In genomic region chr2:57102856-57103844, GRCm38 (mm10) we compare ENCODE assay signal across 9 mouse cellular contexts. TPM values are rescaled to one million over a fixed set of nuclear protein-coding genes. Genes with fewer than 3 reads are reported as not detected.
DNase-seq lines count a peak whose midpoint lies in the region; ATAC-seq and TF ChIP-seq lines count a peak whose summit lies in the region.
"Had no signal": no experiment of that assay in that cellular context is flagged by ENCODE, and none has a peak within 500 bp of the region (broad histone marks: within the 10 kb centered on the region; RNA-seq: fewer than 3 reads in every experiment).

No protein-coding gene starts in this region.

- TF ChIP-seq POLR2A in embryonic fibroblast, embryonic 13.5 days (IDR thresholded peaks at IDR 0.05; ENCODE audit: low read depth, low read length): no peak

- H3K9ac ChIP-seq in limb, embryonic 12.5 days (replicated peaks): no peak overlapping the region
- no peak overlapping the region for H3K9ac ChIP-seq in neural tube, embryonic 15.5 days (replicated peaks)

- peaks cover 5% of the 10 kb centered on the region for H3K4me1 ChIP-seq in embryonic fibroblast, embryonic 13.5 days (ENCODE audit: control insufficient read depth, insufficient read depth, low read length)
- peaks cover 16% of the 10 kb centered on the region for H3K4me1 ChIP-seq in limb, embryonic 12.5 days (replicated peaks)
- H3K4me1 ChIP-seq in neural tube, embryonic 15.5 days: peaks cover 19% of the 10 kb centered on the region

- H3K36me3 ChIP-seq in limb, embryonic 12.5 days: peaks cover 2% of the 10 kb centered on the region; the same call in 1 of the 2 replicates
- no peaks in the 10 kb centered on the region for H3K36me3 ChIP-seq in neural tube, embryonic 15.5 days

- H3K4me2 ChIP-seq in limb, embryonic 12.5 days: peak overlapping the region; percentile 83
- H3K4me2 ChIP-seq in neural tube, embryonic 15.5 days: peak overlapping the region; percentile 60

- TF ChIP-seq CTCF in layer of hippocampus, adult 2 months (conservative IDR thresholded peaks at IDR 0.05): no peak
- TF ChIP-seq CTCF in embryonic fibroblast, embryonic 13.5 days (IDR thresholded peaks at IDR 0.05; ENCODE audit: borderline replicate concordance, insufficient read depth, low read length): no peak

- H3K27me3 ChIP-seq in limb, embryonic 12.5 days: peaks cover 78% of the 10 kb centered on the region
- H3K27me3 ChIP-seq in neural tube, embryonic 15.5 days (replicated peaks): peaks cover 83% of the 10 kb centered on the region

- peak overlapping the region; percentile 53 for H3K4me3 ChIP-seq in layer of hippocampus, adult 2 months
- H3K4me3 ChIP-seq in embryonic fibroblast, embryonic 13.5 days (ENCODE audit: insufficient read depth, low read length): peak overlapping the region; percentile 37
- peak overlapping the region; percentile 44 for H3K4me3 ChIP-seq in limb, embryonic 12.5 days (replicated peaks)
- H3K4me3 ChIP-seq in neural tube, embryonic 15.5 days (replicated peaks): peak overlapping the region; percentile 31

- no peak for ATAC-seq in limb, embryonic 12.5 days (ENCODE audit: insufficient number of reproducible peaks, insufficient read depth, low FRiP score, low TSS enrichment, low read depth)
- no peak for ATAC-seq in neural tube, embryonic 15.5 days (ENCODE audit: low FRiP score)

- H3K27ac ChIP-seq in layer of hippocampus, adult 2 months: no peak overlapping the region
- H3K27ac ChIP-seq in embryonic fibroblast, embryonic 13.5 days (ENCODE audit: insufficient read depth, low read length): no peak overlapping the region
- H3K27ac ChIP-seq in limb, embryonic 12.5 days: no peak overlapping the region
- H3K27ac ChIP-seq in neural tube, embryonic 15.5 days (replicated peaks): no peak overlapping the region
- H3K27ac ChIP-seq: macrophage had no signal

- no peaks in the 10 kb centered on the region for H3K9me3 ChIP-seq in limb, embryonic 12.5 days
- no peaks in the 10 kb centered on the region for H3K9me3 ChIP-seq in neural tube, embryonic 15.5 days (replicated peaks)

- DNase-seq in layer of hippocampus, adult 2 months (ENCODE audit: low spot score in 2 of 2): no peak
- no peak for DNase-seq in layer of hippocampus, adult 18-20 months (ENCODE audit: low spot score in 2 of 2)
- DNase-seq in thymus, postnatal 4 days: no peak
- no peak for DNase-seq in c-Kit-positive CD71-positive TER-119-positive erythroid progenitor cells, embryonic 14.5 days (ENCODE audit: low spot score)
- DNase-seq in left cerebral cortex, adult 9 months (ENCODE audit: low spot score in 2 of 2): no peak

- WGBS in limb, embryonic 12.5 days: under 1% methylated on average over 34 of the region's 37 CpGs
- 1% methylated on average over 35 of the region's 37 CpGs for WGBS in neural tube, embryonic 15.5 days

RNA-seq across cellular contexts. Expression of gene Nr4a2, which starts 20.7 kb away (rescaled TPM):
- total RNA-seq in layer of hippocampus, adult 2 months (2021): 10 to 100 TPM; 52.5 to 55.0 TPM
- 10 to 100 TPM; 71.6 to 74.3 TPM for total RNA-seq in layer of hippocampus, adult 18-20 months (2021)
- 5.7 and 8.1 TPM in 2 replicates for polyA plus RNA-seq in embryonic fibroblast, embryonic 13.5 days (2011; ENCODE audit: insufficient read length, low read depth, missing spikeins)
- polyA plus RNA-seq in limb, embryonic 12.5 days (2016; fragmentation: Nextera tagmentation; extraction: Ambion mirVana): 7.0 and 7.9 TPM in 2 replicates
- polyA plus RNA-seq in neural tube, embryonic 15.5 days (2015; fragmentation: Nextera tagmentation; extraction: Ambion mirVana): 16.8 and 21.0 TPM in 2 replicates
